Mouse (Mus musculus): Measurements from ENCODE around the gene Pced1a. TPM values are rescaled to one million over a fixed set of nuclear protein-coding genes. Genes with fewer than 3 reads are reported as not detected.
A peak's percentile ranks its signal among the peaks of the same experiment; 100 is the strongest.

Gene Pced1a
- polyA plus RNA-seq (2014; fragmentation: Nextera tagmentation; extraction: Ambion mirVana) = 10.9 and 11.4 TPM in 2 replicates

DNA sequence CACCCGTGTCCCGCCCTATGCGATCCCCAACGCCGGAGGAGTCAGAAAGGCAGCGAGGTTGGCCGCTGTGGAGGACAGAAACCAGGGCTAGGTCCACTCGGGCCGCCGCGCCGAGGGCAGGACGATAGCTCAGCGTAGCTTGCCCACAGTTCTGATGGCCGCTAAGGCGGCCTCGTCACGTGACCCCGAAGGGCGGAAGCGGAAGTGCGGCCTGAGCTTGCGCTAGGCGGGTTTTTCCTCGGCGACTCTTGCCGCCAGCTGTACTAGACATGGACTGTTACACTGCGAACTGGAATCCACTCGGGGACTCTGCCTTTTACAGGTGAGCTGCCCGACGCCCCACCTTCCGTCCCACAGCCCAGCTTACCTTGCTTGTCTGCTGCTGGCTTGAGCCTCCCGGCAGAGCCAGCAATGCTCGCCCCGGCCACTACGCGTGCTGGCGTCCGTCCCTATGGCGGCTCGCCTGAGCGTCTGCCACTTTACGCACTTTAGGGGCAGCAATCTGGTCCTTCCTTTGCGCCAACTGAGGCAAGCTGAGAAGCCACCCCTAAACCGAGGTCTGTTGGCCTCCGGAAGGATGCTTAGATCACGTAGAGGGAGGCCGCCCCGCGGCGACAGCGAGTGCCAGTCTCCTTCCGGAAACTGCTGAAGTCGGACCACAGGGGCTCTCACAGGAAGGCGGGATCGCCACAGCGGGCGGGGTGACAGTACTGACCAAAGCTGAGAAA is at the start of gene Pced1a, which contains the start of gene Vps16:
Pced1a (minus strand) TSS at position 576 of the 728 bp plus-strand sequence.
Vps16 (plus strand) TSS at position 214 of the 728 bp plus-strand sequence.
- peaks cover 8% of the 10 kb centered on the region; the same call in 1 of the 2 replicates for H3K4me1 ChIP-seq (ENCODE audit: control insufficient read depth, insufficient read depth, low read length)
- H3K4me3 ChIP-seq (ENCODE audit: low read depth, low read length) = peak within 1 kb of the TSS; percentile 82
- peak within 1 kb of the TSS; percentile 86 for H3K4me2 ChIP-seq (ENCODE audit: low read depth, severe bottlenecking)
- H3K27ac ChIP-seq (replicated peaks; ENCODE audit: low read depth, low read length) = peak within 1 kb of the TSS; percentile 62
- H3K36me3 ChIP-seq (ENCODE audit: control insufficient read depth, insufficient read depth, low read length) = no peaks in the 10 kb centered on the region
- DNase-seq (ENCODE audit: low spot score) (peak; percentile 93), ATAC-seq (ENCODE audit: insufficient number of reproducible peaks, low FRiP score, low TSS enrichment, low read depth) (peak; percentile 94)
- H3K9me3 ChIP-seq (ENCODE audit: control insufficient read depth, low read length) = no peaks in the 10 kb centered on the region
- H3K27me3 ChIP-seq (ENCODE audit: control insufficient read depth, insufficient read depth, low read length) = no peaks in the 10 kb centered on the region
- H3K9ac ChIP-seq (ENCODE audit: low read length) = peak within 1 kb of the TSS; percentile 89
- WGBS = 0% methylated on average over 58 of the region's 58 CpGs

DNA sequence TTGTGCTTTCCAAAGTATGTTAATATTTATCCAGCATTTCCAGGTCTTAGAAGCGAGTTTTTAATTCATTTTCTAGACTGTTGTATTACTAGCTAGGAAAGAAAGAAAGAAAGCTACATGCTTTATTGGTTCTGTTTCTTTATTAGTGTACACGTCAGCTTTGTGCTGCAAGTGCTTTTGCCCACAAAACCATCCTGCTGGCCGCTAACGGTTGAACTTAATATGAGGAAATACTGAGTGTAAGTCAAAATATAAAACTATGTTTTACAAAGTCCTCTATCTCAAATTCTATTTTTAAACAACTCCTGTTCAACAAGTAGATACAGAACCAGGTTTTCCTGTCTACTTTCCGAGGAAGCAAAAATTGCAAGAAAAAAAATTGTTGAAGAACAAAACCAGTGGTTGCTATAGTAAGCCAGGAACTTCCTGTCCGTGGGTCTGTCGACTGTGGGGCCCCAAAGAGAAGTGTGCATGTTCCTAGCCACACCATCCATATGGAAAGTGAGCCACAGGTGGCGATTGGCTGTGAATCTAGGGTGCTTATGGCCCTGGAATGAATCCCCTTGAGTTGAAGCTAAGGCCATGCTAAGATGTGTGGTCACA is 48.5 kb upstream of the Pced1a start:
- H3K27ac ChIP-seq (replicated peaks; ENCODE audit: low read depth, low read length) = no peak overlapping the region
- H3K4me3 ChIP-seq (ENCODE audit: low read depth, low read length) = no peak overlapping the region
- H3K36me3 ChIP-seq (ENCODE audit: control insufficient read depth, insufficient read depth, low read length) = no peaks in the 10 kb centered on the region
- no peak for DNase-seq (ENCODE audit: low spot score)
- WGBS = 82% methylated on average over 8 of the region's 8 CpGs
- H3K27me3 ChIP-seq (ENCODE audit: control insufficient read depth, insufficient read depth, low read length) = no peaks in the 10 kb centered on the region
- no peak overlapping the region for H3K4me2 ChIP-seq (ENCODE audit: low read depth, severe bottlenecking)
- H3K9ac ChIP-seq (ENCODE audit: low read length) = no peak overlapping the region
- no peaks in the 10 kb centered on the region for H3K4me1 ChIP-seq (ENCODE audit: control insufficient read depth, insufficient read depth, low read length)
- no peaks in the 10 kb centered on the region for H3K9me3 ChIP-seq (ENCODE audit: control insufficient read depth, low read length)
- no peak for ATAC-seq (ENCODE audit: insufficient number of reproducible peaks, low FRiP score, low TSS enrichment, low read depth)

DNA sequence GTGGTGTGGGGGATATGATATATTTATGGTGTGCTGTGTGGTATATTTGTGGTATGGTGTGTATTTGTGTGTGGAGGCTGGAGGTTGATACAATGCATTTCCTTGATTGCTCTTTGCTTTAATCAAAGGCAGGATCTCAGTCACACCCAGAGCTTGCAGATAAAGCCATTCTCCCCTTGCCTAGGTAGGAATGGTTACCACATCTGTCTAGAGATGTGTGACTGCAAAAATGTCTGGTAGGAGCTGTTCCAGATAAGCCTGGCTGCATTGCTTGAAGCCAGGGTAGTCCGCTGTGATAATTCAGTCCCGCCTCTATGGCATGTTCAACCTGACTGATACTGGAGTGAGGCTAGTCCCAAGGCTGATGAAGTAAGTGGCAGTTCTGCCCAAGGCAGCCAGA is 45.4 kb upstream of the Pced1a start:
- no peak overlapping the region for H3K27ac ChIP-seq (replicated peaks; ENCODE audit: low read depth, low read length)
- no peaks in the 10 kb centered on the region for H3K27me3 ChIP-seq (ENCODE audit: control insufficient read depth, insufficient read depth, low read length)
- no peaks in the 10 kb centered on the region for H3K4me1 ChIP-seq (ENCODE audit: control insufficient read depth, insufficient read depth, low read length)
- DNase-seq (ENCODE audit: low spot score) (no peak), ATAC-seq (ENCODE audit: insufficient number of reproducible peaks, low FRiP score, low TSS enrichment, low read depth) (no peak)
- H3K9me3 ChIP-seq (ENCODE audit: control insufficient read depth, low read length) = no peaks in the 10 kb centered on the region
- 96% methylated on average over 2 of the region's 2 CpGs for WGBS
- H3K9ac ChIP-seq (ENCODE audit: low read length) = no peak overlapping the region
- H3K4me3 ChIP-seq (ENCODE audit: low read depth, low read length) = no peak overlapping the region
- no peak overlapping the region for H3K4me2 ChIP-seq (ENCODE audit: low read depth, severe bottlenecking)
- H3K36me3 ChIP-seq (ENCODE audit: control insufficient read depth, insufficient read depth, low read length) = no peaks in the 10 kb centered on the region

DNA sequence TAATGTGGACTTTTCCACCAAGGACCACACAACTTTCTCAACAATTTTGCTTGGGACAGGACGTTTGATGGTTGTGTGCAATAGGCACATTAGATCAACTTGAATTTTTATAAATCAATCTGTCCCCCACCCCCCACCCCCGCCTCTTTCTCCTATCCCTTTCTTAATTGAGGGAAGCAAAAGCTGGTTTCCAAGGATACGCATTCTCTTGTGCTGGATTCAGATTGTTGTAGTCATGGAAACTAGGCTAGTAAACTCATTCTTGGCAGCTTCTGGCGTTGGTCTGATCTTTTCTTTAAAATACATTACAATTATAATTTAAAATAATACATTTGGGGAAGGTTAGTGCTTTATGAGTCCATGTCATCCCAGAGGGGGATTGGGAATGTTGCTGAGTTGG is 44.9 kb upstream of the Pced1a start:
- H3K4me2 ChIP-seq (ENCODE audit: low read depth, severe bottlenecking) = no peak overlapping the region
- H3K4me3 ChIP-seq (ENCODE audit: low read depth, low read length) = no peak overlapping the region
- H3K9me3 ChIP-seq (ENCODE audit: control insufficient read depth, low read length) = no peaks in the 10 kb centered on the region
- ATAC-seq (ENCODE audit: insufficient number of reproducible peaks, low FRiP score, low TSS enrichment, low read depth) (no peak), DNase-seq (ENCODE audit: low spot score) (no peak)
- no peak overlapping the region for H3K27ac ChIP-seq (replicated peaks; ENCODE audit: low read depth, low read length)
- no peaks in the 10 kb centered on the region for H3K27me3 ChIP-seq (ENCODE audit: control insufficient read depth, insufficient read depth, low read length)
- H3K4me1 ChIP-seq (ENCODE audit: control insufficient read depth, insufficient read depth, low read length) = no peaks in the 10 kb centered on the region
- no peak overlapping the region for H3K9ac ChIP-seq (ENCODE audit: low read length)
- no peaks in the 10 kb centered on the region for H3K36me3 ChIP-seq (ENCODE audit: control insufficient read depth, insufficient read depth, low read length)
- 80% methylated on average over 4 of the region's 4 CpGs for WGBS

DNA sequence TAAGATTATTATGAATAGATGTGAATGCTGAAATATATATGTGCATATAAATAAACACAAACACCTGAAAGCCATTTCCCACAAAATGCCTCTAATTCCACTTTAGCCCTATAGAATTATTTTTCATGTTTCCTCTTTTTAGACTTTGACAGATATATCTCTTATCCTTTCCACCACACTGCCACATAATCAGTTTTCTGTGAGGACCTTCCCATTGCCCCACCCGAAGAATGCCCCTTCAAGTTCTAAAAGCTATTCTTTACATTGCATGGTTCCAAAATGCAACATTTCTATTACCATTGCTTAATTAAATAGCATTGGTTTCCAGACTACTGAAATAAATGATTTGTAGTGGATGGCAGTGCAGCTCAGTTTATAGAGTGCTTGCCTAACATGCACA is 41.9 kb upstream of the Pced1a start:
- 79% methylated on average over 1 of the region's 1 CpGs for WGBS
- no peak for DNase-seq (ENCODE audit: low spot score)
- Histone ChIP-seq H3K4me2 (ENCODE audit: low read depth, severe bottlenecking) (no peak overlapping the region), H3K4me3 (ENCODE audit: low read depth, low read length) (no peak overlapping the region), H3K36me3 (ENCODE audit: control insufficient read depth, insufficient read depth, low read length) (no peaks in the 10 kb centered on the region), H3K9ac (ENCODE audit: low read length) (no peak overlapping the region), H3K27me3 (ENCODE audit: control insufficient read depth, insufficient read depth, low read length) (no peaks in the 10 kb centered on the region), H3K4me1 (ENCODE audit: control insufficient read depth, insufficient read depth, low read length) (no peaks in the 10 kb centered on the region), H3K9me3 (ENCODE audit: control insufficient read depth, low read length) (no peaks in the 10 kb centered on the region), H3K27ac (replicated peaks; ENCODE audit: low read depth, low read length) (no peak overlapping the region)
- no peak for ATAC-seq (ENCODE audit: insufficient number of reproducible peaks, low FRiP score, low TSS enrichment, low read depth)

DNA sequence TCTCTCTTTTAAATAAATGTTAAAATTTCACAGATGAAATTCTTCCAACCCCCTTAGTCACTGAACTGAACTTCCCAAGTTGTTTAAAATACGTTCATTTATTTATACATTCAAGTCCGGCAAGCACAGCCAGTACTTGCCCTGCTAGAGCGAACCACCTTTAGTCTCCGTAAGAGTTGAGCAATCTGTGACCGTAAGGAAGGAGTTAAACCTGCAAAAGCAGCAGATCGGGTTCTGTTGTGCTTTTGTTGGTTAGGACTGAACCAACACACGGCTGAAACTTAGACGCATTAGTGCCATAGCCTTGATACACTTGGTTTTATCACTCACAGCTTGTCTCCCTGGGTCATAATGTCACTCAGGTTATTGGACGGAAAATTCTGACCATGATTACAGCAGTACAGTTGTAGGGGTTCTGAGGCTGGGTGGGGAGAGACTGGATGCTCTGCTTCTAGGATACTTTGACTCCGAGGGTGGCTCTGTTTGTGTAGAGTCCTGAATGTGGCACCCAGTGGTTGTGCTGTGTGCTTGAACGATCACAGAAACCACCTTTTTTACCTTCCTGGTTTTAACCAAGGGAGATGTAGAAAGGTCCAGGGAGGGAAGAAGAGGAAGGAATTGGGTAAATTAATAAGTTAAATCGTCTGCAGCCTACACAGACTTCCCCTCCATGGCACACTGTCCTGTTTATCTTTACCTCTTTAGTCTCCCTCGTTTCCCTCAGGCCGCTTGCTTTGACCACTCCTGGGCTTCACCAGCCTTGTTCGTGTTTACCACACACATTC is 37.0 kb upstream of the Pced1a start:
- Histone ChIP-seq H3K36me3 (ENCODE audit: control insufficient read depth, insufficient read depth, low read length) (no peaks in the 10 kb centered on the region), H3K27me3 (ENCODE audit: control insufficient read depth, insufficient read depth, low read length) (no peaks in the 10 kb centered on the region), H3K4me3 (ENCODE audit: low read depth, low read length) (no peak overlapping the region), H3K4me2 (ENCODE audit: low read depth, severe bottlenecking) (no peak overlapping the region), H3K4me1 (ENCODE audit: control insufficient read depth, insufficient read depth, low read length) (no peaks in the 10 kb centered on the region), H3K27ac (replicated peaks; ENCODE audit: low read depth, low read length) (no peak overlapping the region), H3K9ac (ENCODE audit: low read length) (no peak overlapping the region), H3K9me3 (ENCODE audit: control insufficient read depth, low read length) (no peaks in the 10 kb centered on the region)
- WGBS = 76% methylated on average over 15 of the region's 15 CpGs
- ATAC-seq (ENCODE audit: insufficient number of reproducible peaks, low FRiP score, low TSS enrichment, low read depth) (no peak), DNase-seq (ENCODE audit: low spot score) (no peak)

DNA sequence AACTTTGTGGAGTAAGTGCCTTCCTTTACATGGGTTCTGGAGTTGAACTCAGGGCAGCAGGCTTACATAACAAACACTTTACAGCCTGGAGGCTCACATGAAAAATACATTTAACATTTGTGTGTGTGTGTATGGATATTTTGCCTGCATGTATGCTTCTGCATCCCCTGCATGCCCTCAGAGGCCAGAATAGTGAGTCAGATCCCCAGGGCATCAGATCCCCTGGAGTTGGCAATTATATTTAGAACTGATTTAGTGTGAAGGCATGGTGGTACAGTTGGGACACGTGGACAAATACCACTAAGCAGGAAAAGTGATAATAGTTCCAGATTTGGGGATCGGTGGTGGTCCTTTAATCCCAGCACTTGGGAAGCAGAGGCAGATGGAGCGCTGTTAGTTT is 35.1 kb upstream of the Pced1a start:
- 91% methylated on average over 3 of the region's 3 CpGs for WGBS
- no peak overlapping the region for H3K4me3 ChIP-seq (ENCODE audit: low read depth, low read length)
- no peak for ATAC-seq (ENCODE audit: insufficient number of reproducible peaks, low FRiP score, low TSS enrichment, low read depth)

DNA sequence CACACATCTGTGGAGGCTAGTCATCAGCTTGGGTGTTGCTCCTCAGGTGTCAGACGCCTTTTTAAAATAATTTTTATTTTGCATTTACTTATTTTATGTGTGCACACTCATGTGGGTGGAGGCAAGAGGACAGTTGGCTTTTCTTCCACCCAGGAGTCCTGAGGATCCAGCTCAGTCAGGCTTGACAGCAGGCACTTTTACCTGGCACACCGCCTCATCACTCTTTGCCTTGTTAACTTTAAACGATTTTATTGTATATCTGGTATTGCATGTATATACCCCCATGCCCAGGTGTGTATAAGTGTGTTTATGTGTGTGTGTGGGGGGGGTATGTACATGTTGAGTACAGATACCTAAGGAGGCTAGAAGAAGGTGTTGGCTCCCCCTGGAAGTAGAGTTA is 33.4 kb upstream of the Pced1a start:
- no peak for ATAC-seq (ENCODE audit: insufficient number of reproducible peaks, low FRiP score, low TSS enrichment, low read depth)
- 89% methylated on average over 3 of the region's 3 CpGs for WGBS
- no peak overlapping the region for H3K4me2 ChIP-seq (ENCODE audit: low read depth, severe bottlenecking)
- H3K27ac ChIP-seq (replicated peaks; ENCODE audit: low read depth, low read length) = no peak overlapping the region
- H3K4me1 ChIP-seq (ENCODE audit: control insufficient read depth, insufficient read depth, low read length) = no peaks in the 10 kb centered on the region
- H3K9me3 ChIP-seq (ENCODE audit: control insufficient read depth, low read length) = no peaks in the 10 kb centered on the region
- H3K36me3 ChIP-seq (ENCODE audit: control insufficient read depth, insufficient read depth, low read length) = no peaks in the 10 kb centered on the region
- no peak overlapping the region for H3K4me3 ChIP-seq (ENCODE audit: low read depth, low read length)
- no peak for DNase-seq (ENCODE audit: low spot score)
- H3K9ac ChIP-seq (ENCODE audit: low read length) = no peak overlapping the region
- no peaks in the 10 kb centered on the region for H3K27me3 ChIP-seq (ENCODE audit: control insufficient read depth, insufficient read depth, low read length)

More for the DNA sequence above, 35.1 kb upstream of the Pced1a start:
- DNase-seq (ENCODE audit: low spot score) = no peak
- H3K36me3 ChIP-seq (ENCODE audit: control insufficient read depth, insufficient read depth, low read length) = no peaks in the 10 kb centered on the region
- no peak overlapping the region for H3K4me2 ChIP-seq (ENCODE audit: low read depth, severe bottlenecking)
- H3K9ac ChIP-seq (ENCODE audit: low read length) = no peak overlapping the region
- no peaks in the 10 kb centered on the region for H3K27me3 ChIP-seq (ENCODE audit: control insufficient read depth, insufficient read depth, low read length)
- H3K4me1 ChIP-seq (ENCODE audit: control insufficient read depth, insufficient read depth, low read length) = no peaks in the 10 kb centered on the region
- H3K27ac ChIP-seq (replicated peaks; ENCODE audit: low read depth, low read length) = no peak overlapping the region
- no peaks in the 10 kb centered on the region for H3K9me3 ChIP-seq (ENCODE audit: control insufficient read depth, low read length)
